Mouse (Mus musculus) kidney, embryonic 14.5 days (tissue): ENCODE data around the gene Hspa12a. TPM values are rescaled to one million over a fixed set of nuclear protein-coding genes. Genes with fewer than 3 reads are reported as not detected.

ENCODE experiments used
- ATAC-seq: fragments of 200-750 bp; cut with Nextera tagmentation; 2 replicates; pipeline ENCODE4 v1.8.0; 2017; ENCODE audit warnings: moderate number of reproducible peaks, mild to moderate bottlenecking, moderate TSS enrichment, moderate library complexity; ENCODE audit not compliant: low FRiP score, low TSS enrichment
- H3K27ac ChIP-seq: fragments of 300-500 bp; sonication (generic); 2 replicates; pipeline ENCODE4 v1.5.1; 2014; ENCODE audit warnings: low read depth, mild to moderate bottlenecking, low read length, moderate library complexity, mixed read lengths
- H3K27me3 ChIP-seq: fragments of 300-500 bp; sonication (generic); 2 replicates; pipeline ENCODE4 v1.6.1; 2014; ENCODE audit warnings: mild to moderate bottlenecking, low read length; ENCODE audit not compliant: control insufficient read depth, insufficient read depth
- H3K36me3 ChIP-seq: fragments of 300-500 bp; sonication (generic); 2 replicates; pipeline ENCODE4 v1.6.1; 2014; ENCODE audit warnings: low read length, mixed read lengths; ENCODE audit not compliant: control insufficient read depth, insufficient read depth
- H3K4me1 ChIP-seq: fragments of 300-500 bp; sonication (generic); 2 replicates; pipeline ENCODE4 v1.6.1; 2014; ENCODE audit warnings: low read length, mixed read lengths; ENCODE audit not compliant: control insufficient read depth, insufficient read depth
- H3K4me2 ChIP-seq: fragments of 300-500 bp; sonication (generic); replicated peaks from 2 replicates; pipeline ENCODE4 v1.6.1; 2014; ENCODE audit warnings: low read depth, mild to moderate bottlenecking, low read length
- H3K4me3 ChIP-seq: fragments of 300-500 bp; sonication (generic); 2 replicates; pipeline ENCODE4 v1.5.1; 2014; ENCODE audit warnings: mild to moderate bottlenecking, low read length
- H3K9ac ChIP-seq: fragments of 300-500 bp; sonication (generic); 2 replicates; pipeline ENCODE4 v1.6.1; 2014; ENCODE audit warnings: low read depth, mild to moderate bottlenecking, low read length, moderate library complexity
- H3K9me3 ChIP-seq: fragments of 300-500 bp; sonication (generic); 2 replicates; pipeline ENCODE4 v1.6.1; 2016; ENCODE audit warnings: low read length; ENCODE audit not compliant: control insufficient read depth
- WGBS: fragments of 180-500 bp; shearing (Covaris S2); extraction: QIAGEN DNeasy Blood & Tissue Kit; methylation state at CpG from one replicate; pipeline ENCODE4 v1.1.7; 2014; 5-methylcytosine and 5-hydroxymethylcytosine counted together
- polyA plus RNA-seq: library from polyadenylated mRNA; unstranded; fragments of >200 nt; fragmentation: Nextera tagmentation; extraction: Ambion mirVana; gene quantifications from 2 replicates; pipeline ENCODE4 v1.2.1, GENCODE M21; 2014

The Hspa12a gene
- polyA plus RNA-seq, 1 experiment from 2014 or later, result 9.5 TPM

GRCm38 (mm10) chr19:58824316-58824715, 119.1 kb downstream of the Hspa12a start:
- no peak for ATAC-seq
- 78% methylated on average over 1 of the region's 1 CpGs for WGBS

GRCm38 (mm10) chr19:58823301-58823700, 120.2 kb downstream of the Hspa12a start:
- H3K4me1 ChIP-seq, result peaks cover 7% of the 10 kb centered on the region; the same call in 1 of the 2 replicates
- H3K9ac ChIP-seq, result no peak overlapping the region
- no peaks in the 10 kb centered on the region for H3K36me3 ChIP-seq
- H3K27ac ChIP-seq, result no peak overlapping the region
- no peaks in the 10 kb centered on the region for H3K27me3 ChIP-seq
- H3K9me3 ChIP-seq, result no peaks in the 10 kb centered on the region
- no peak overlapping the region for H3K4me2 ChIP-seq
- no peak overlapping the region for H3K4me3 ChIP-seq
- no peak for ATAC-seq
- 85% methylated on average over 3 of the region's 3 CpGs for WGBS

More at GRCm38 (mm10) chr19:58824316-58824715, 119.1 kb downstream of the Hspa12a start:
- no peak overlapping the region for H3K9ac ChIP-seq
- H3K27me3 ChIP-seq, result no peaks in the 10 kb centered on the region
- no peak overlapping the region for H3K4me3 ChIP-seq
- no peak overlapping the region for H3K27ac ChIP-seq
- no peaks in the 10 kb centered on the region for H3K36me3 ChIP-seq
- no peaks in the 10 kb centered on the region for H3K9me3 ChIP-seq
- no peak overlapping the region for H3K4me2 ChIP-seq
- H3K4me1 ChIP-seq, result peaks cover 3% of the 10 kb centered on the region; the same call in 1 of the 2 replicates

- H3K4me2 ChIP-seq, result no peak overlapping the region
- peaks cover 7% of the 10 kb centered on the region; the same call in 1 of the 2 replicates for H3K4me1 ChIP-seq
- H3K27me3 ChIP-seq, result no peaks in the 10 kb centered on the region
- H3K27ac ChIP-seq, result no peak overlapping the region
- H3K9me3 ChIP-seq, result no peaks in the 10 kb centered on the region
- H3K9ac ChIP-seq, result no peak overlapping the region
- no peaks in the 10 kb centered on the region for H3K36me3 ChIP-seq
- H3K4me3 ChIP-seq, result no peak overlapping the region
- ATAC-seq, result no peak
- 51% methylated on average over 20 of the region's 20 CpGs for WGBS
These were observed 120.8 kb downstream of the Hspa12a start for GRCm38 (mm10) chr19:58822454-58823200.

- no peaks in the 10 kb centered on the region for H3K36me3 ChIP-seq
- H3K27ac ChIP-seq, result no peak overlapping the region
- WGBS, result 73% methylated on average over 14 of the region's 14 CpGs
These were observed 124.7 kb downstream of the Hspa12a start for GRCm38 (mm10) chr19:58818571-58819415.

GRCm38 (mm10) chr19:58817398-58817797, 126.1 kb downstream of the Hspa12a start:
- Histone ChIP-seq H3K9ac (no peak overlapping the region), H3K27me3 (no peaks in the 10 kb centered on the region), H3K36me3 (no peaks in the 10 kb centered on the region), H3K27ac (no peak overlapping the region), H3K4me2 (no peak overlapping the region), H3K4me3 (no peak overlapping the region), H3K9me3 (no peaks in the 10 kb centered on the region), H3K4me1 (peaks cover 8% of the 10 kb centered on the region; the same call in 1 of the 2 replicates)
- 86% methylated on average over 11 of the region's 11 CpGs for WGBS
- no peak for ATAC-seq

More at GRCm38 (mm10) chr19:58818571-58819415, 124.7 kb downstream of the Hspa12a start:
- H3K4me1 ChIP-seq, result peaks cover 11% of the 10 kb centered on the region; the same call in 1 of the 2 replicates
- no peak for ATAC-seq
- no peaks in the 10 kb centered on the region for H3K27me3 ChIP-seq
- no peaks in the 10 kb centered on the region for H3K9me3 ChIP-seq
- no peak overlapping the region for H3K4me3 ChIP-seq
- no peak overlapping the region for H3K4me2 ChIP-seq
- H3K9ac ChIP-seq, result no peak overlapping the region

GRCm38 (mm10) chr19:58816453-58817041, 126.9 kb downstream of the Hspa12a start:
- Histone ChIP-seq H3K4me2 (no peak overlapping the region), H3K36me3 (no peaks in the 10 kb centered on the region), H3K9me3 (no peaks in the 10 kb centered on the region), H3K9ac (no peak overlapping the region), H3K4me1 (0 out of 2 replicates have a peak, but pooled peaks cover 8% of the 10 kb centered on the region), H3K27me3 (no peaks in the 10 kb centered on the region), H3K27ac (no peak overlapping the region; the same call in 1 of the 2 replicates), H3K4me3 (no peak overlapping the region)
- no peak for ATAC-seq
- WGBS, result 58% methylated on average over 17 of the region's 17 CpGs

GRCm38 (mm10) chr19:58815179-58815922, 128.1 kb downstream of the Hspa12a start:
- no peak for ATAC-seq
- no peak overlapping the region for H3K9ac ChIP-seq
- no peaks in the 10 kb centered on the region for H3K27me3 ChIP-seq
- H3K36me3 ChIP-seq, result no peaks in the 10 kb centered on the region
- no peak overlapping the region for H3K27ac ChIP-seq
- H3K4me2 ChIP-seq, result no peak overlapping the region
- H3K9me3 ChIP-seq, result no peaks in the 10 kb centered on the region
- no peak overlapping the region for H3K4me3 ChIP-seq
- whole genome bisulfite sequencing, result 80% methylated on average over 13 of the region's 13 CpGs
- 0 out of 2 replicates have a peak, but pooled peaks cover 8% of the 10 kb centered on the region for H3K4me1 ChIP-seq

GRCm38 (mm10) chr19:58810536-58810935, 132.9 kb downstream of the Hspa12a start:
- no peak overlapping the region for H3K4me3 ChIP-seq
- no peak overlapping the region for H3K27ac ChIP-seq
- H3K9me3 ChIP-seq, result no peaks in the 10 kb centered on the region
- H3K4me2 ChIP-seq, result no peak overlapping the region
- H3K27me3 ChIP-seq, result no peaks in the 10 kb centered on the region
- no peak overlapping the region for H3K9ac ChIP-seq
- H3K4me1 ChIP-seq, result no peaks in the 10 kb centered on the region
- no peak for ATAC-seq
- H3K36me3 ChIP-seq, result no peaks in the 10 kb centered on the region
- 74% methylated on average over 5 of the region's 5 CpGs for WGBS
